Mouse (Mus musculus): ENCODE results near the gene Slc16a14.
"Not testable (repeated sequence)": the region's sequence is repeated elsewhere in the genome, so short reads cannot be mapped to it uniquely, and the experiment has no call there.

Slc16a14 gene

GRCm38 (mm10) chr1:84934503-84935333 is at the start of gene Slc16a14:
Gene Slc16a14 (minus strand): TSS chr1:84935134.
- in situ Hi-C loops (cut with MboI, MseI) = loop anchor here (25.0 kb wide), 1 partner anchor 1197 kb away; no protein-coding TSS in a partner anchor

GRCm38 (mm10) chr1:84961779-84962178 is 26.8 kb upstream of the Slc16a14 start:
- in situ Hi-C loops (cut with MboI, MseI) = not testable (repeated sequence)

- in situ Hi-C loops (cut with MboI, MseI) = loop anchor here (5.0 to 10.0 kb wide), 2 partner anchors 77 to 585 kb away; no protein-coding TSS in a partner anchor
Observed at GRCm38 (mm10) chr1:84957713-84958112, 22.8 kb upstream of the Slc16a14 start.

- in situ Hi-C loops (cut with MboI, MseI) = loop anchor here (5.0 to 10.0 kb wide), 2 partner anchors 78 to 586 kb away; no protein-coding TSS in a partner anchor
Observed at GRCm38 (mm10) chr1:84956771-84957170, 21.8 kb upstream of the Slc16a14 start.

- in situ Hi-C loops (cut with MboI, MseI) = loop anchor here (5.0 to 10.0 kb wide), 3 partner anchors 82 to 360 kb away; no protein-coding TSS in a partner anchor
Observed at GRCm38 (mm10) chr1:84952456-84953181, 17.7 kb upstream of the Slc16a14 start.

GRCm38 (mm10) chr1:84951566-84951965 is 16.6 kb upstream of the Slc16a14 start:
- in situ Hi-C loops (cut with MboI, MseI) = loop anchor here (5.0 to 10.0 kb wide), 3 partner anchors 83 to 361 kb away; no protein-coding TSS in a partner anchor

- in situ Hi-C loops (cut with MboI, MseI) = loop anchor here (25.0 kb wide), 1 partner anchor 1210 kb away; no protein-coding TSS in a partner anchor
Observed at GRCm38 (mm10) chr1:84947390-84947789, 12.5 kb upstream of the Slc16a14 start.

- in situ Hi-C loops (cut with MboI, MseI) = loop anchor here (25.0 kb wide), 1 partner anchor 1209 kb away; no protein-coding TSS in a partner anchor
Observed at GRCm38 (mm10) chr1:84945950-84946349, 11.0 kb upstream of the Slc16a14 start.

- in situ Hi-C loops (cut with MboI, MseI) = loop anchor here (25.0 kb wide), 1 partner anchor 1206 kb away; no protein-coding TSS in a partner anchor
Observed at GRCm38 (mm10) chr1:84943549-84943948, 8.6 kb upstream of the Slc16a14 start.

- in situ Hi-C loops (cut with MboI, MseI) = loop anchor here (25.0 kb wide), 1 partner anchor 1205 kb away; no protein-coding TSS in a partner anchor
Observed at GRCm38 (mm10) chr1:84942666-84943065, 7.7 kb upstream of the Slc16a14 start.

GRCm38 (mm10) chr1:84940322-84940721 is 5.4 kb upstream of the Slc16a14 start:
- in situ Hi-C loops (cut with MboI, MseI) = loop anchor here (25.0 kb wide), 1 partner anchor 1203 kb away; no protein-coding TSS in a partner anchor

GRCm38 (mm10) chr1:84939466-84939865 is 4.5 kb upstream of the Slc16a14 start:
- in situ Hi-C loops (cut with MboI, MseI) = loop anchor here (25.0 kb wide), 1 partner anchor 1202 kb away; no protein-coding TSS in a partner anchor

- in situ Hi-C loops (cut with MboI, MseI) = loop anchor here (25.0 kb wide), 1 partner anchor 1200 kb away; no protein-coding TSS in a partner anchor
Observed at GRCm38 (mm10) chr1:84936716-84937510, 2.0 kb upstream of the Slc16a14 start.

- in situ Hi-C loops (cut with MboI, MseI) = loop anchor here (25.0 kb wide), 1 partner anchor 1198 kb away; no protein-coding TSS in a partner anchor
Observed at GRCm38 (mm10) chr1:84935668-84936067, 734 bp upstream of the Slc16a14 start.

GRCm38 (mm10) chr1:84934151-84934502 is 807 bp downstream of the Slc16a14 start:
- in situ Hi-C loops (cut with MboI, MseI) = loop anchor here (25.0 kb wide), 1 partner anchor 1197 kb away; no protein-coding TSS in a partner anchor

- in situ Hi-C loops (cut with MboI, MseI) = loop anchor here (25.0 kb wide), 1 partner anchor 1196 kb away; no protein-coding TSS in a partner anchor
Observed at GRCm38 (mm10) chr1:84933472-84934150, 1.3 kb downstream of the Slc16a14 start.

- in situ Hi-C loops (cut with MboI, MseI) = loop anchor here (25.0 kb wide), 1 partner anchor 1188 kb away; no protein-coding TSS in a partner anchor
Observed at GRCm38 (mm10) chr1:84925599-84925998, 9.3 kb downstream of the Slc16a14 start.

- in situ Hi-C loops (cut with MboI, MseI) = no loop called here
Observed at GRCm38 (mm10) chr1:84924134-84924533, 10.8 kb downstream of the Slc16a14 start.

GRCm38 (mm10) chr1:84923432-84923831 is 11.5 kb downstream of the Slc16a14 start:
- in situ Hi-C loops (cut with MboI, MseI) = no loop called here

GRCm38 (mm10) chr1:84918865-84919264 is 16.1 kb downstream of the Slc16a14 start:
- in situ Hi-C loops (cut with MboI, MseI) = no loop called here
